Mouse (Mus musculus) bone marrow macrophage, adult 2 months (primary cell): ENCODE measurements around the gene Plekhg1. TPM values are rescaled to one million over a fixed set of nuclear protein-coding genes. Genes with fewer than 3 reads are reported as not detected.

Experiments
- H3K27ac ChIP-seq: 2 replicates; pipeline ENCODE4 v1.5.1; 2012; ENCODE audit warnings: low read depth, low read length; ENCODE audit not compliant: insufficient read depth
- H3K4me1 ChIP-seq: 2 replicates; pipeline ENCODE4 v1.6.1; 2012; ENCODE audit warnings: low read length; ENCODE audit not compliant: control insufficient read depth, insufficient read depth
- H3K4me3 ChIP-seq: 2 replicates; pipeline ENCODE4 v1.5.1; 2012; ENCODE audit warnings: mild to moderate bottlenecking, low read length, moderate library complexity; ENCODE audit not compliant: insufficient read depth
- CTCF ChIP-seq: IDR thresholded peaks from 2 replicates; pipeline ENCODE4 v1.5.1; 2012; ENCODE audit warnings: low read depth, mild to moderate bottlenecking, low read length, moderate library complexity
- POLR2A ChIP-seq: IDR thresholded peaks from 2 replicates; pipeline ENCODE4 v1.6.1; 2012; ENCODE audit warnings: mild to moderate bottlenecking, low read depth, low read length, borderline replicate concordance
- polyA plus RNA-seq: library from polyadenylated mRNA; stranded (reverse); fragments of >200 nt; gene quantifications from 2 replicates; pipeline ENCODE4 v1.2.4, GENCODE M21; 2012; ENCODE audit not compliant: missing spikeins, insufficient read depth, insufficient read length

Plekhg1 gene
- polyA plus RNA-seq, 1 experiment, result 5.5 TPM

DNA sequence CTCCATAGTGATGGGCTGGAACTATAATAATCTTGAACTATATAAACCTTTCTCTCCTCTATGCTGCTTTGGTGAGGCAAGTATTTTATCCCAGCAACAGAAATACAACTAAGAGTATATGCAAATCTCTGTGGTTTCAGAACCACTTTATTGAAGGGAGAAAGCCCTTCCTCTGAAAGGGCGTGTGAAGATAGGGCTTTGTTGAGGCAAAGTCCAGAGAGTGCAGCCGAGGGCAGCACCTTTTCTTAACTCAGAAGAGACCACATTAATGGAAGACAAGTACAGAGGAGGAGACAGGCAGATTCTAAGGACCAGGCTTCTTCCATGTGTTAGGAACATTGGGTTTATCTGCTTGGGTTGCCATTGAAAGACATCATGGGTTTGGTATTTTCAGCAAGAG is 36.6 kb downstream of the Plekhg1 start:
- Histone ChIP-seq H3K27ac (no peak overlapping the region), H3K4me1 (no peaks in the 10 kb centered on the region), H3K4me3 (no peak overlapping the region)
- no peak for TF ChIP-seq CTCF
- TF ChIP-seq POLR2A, result no peak

GRCm38 (mm10) chr10:3785362-3785761 is 45.2 kb downstream of the Plekhg1 start:
- Histone ChIP-seq H3K27ac (no peak overlapping the region), H3K4me1 (no peaks in the 10 kb centered on the region), H3K4me3 (no peak overlapping the region)
- no peak for TF ChIP-seq CTCF
- TF ChIP-seq POLR2A, result no peak

GRCm38 (mm10) chr10:3786531-3786930 is 46.4 kb downstream of the Plekhg1 start:
- TF ChIP-seq POLR2A (no peak), CTCF (no peak)
- H3K4me1 ChIP-seq, result peaks cover 4% of the 10 kb centered on the region; the same call in 1 of the 2 replicates
- no peak overlapping the region for H3K4me3 ChIP-seq
- no peak overlapping the region for H3K27ac ChIP-seq

DNA sequence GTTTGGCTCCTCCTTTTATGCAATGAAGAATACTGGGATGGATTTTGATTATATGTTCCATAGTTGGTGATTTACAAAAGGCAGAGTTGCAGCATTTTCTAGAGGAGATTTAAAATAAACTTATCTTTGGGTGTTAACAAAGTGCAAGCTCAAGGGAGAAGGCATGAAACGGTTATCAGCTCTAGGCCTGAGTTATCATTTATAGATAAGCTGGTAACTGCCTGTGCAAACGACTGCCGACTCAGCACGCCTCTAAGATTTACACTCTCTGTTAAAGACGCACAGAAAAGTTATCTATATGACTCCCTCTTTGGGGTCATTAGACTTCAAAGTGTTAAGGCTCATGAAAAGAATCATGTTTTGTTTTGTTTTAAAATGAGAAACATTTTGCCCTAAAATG is 46.8 kb downstream of the Plekhg1 start:
- H3K4me3 ChIP-seq, result no peak overlapping the region
- TF ChIP-seq CTCF (no peak), POLR2A (no peak)
- no peak overlapping the region for H3K27ac ChIP-seq
- peaks cover 4% of the 10 kb centered on the region; the same call in 1 of the 2 replicates for H3K4me1 ChIP-seq

GRCm38 (mm10) chr10:3793825-3794224 is 53.7 kb downstream of the Plekhg1 start:
- Histone ChIP-seq H3K27ac (no peak overlapping the region), H3K4me1 (peaks cover 6% of the 10 kb centered on the region), H3K4me3 (no peak overlapping the region)
- TF ChIP-seq CTCF, result no peak
- no peak for TF ChIP-seq POLR2A

DNA sequence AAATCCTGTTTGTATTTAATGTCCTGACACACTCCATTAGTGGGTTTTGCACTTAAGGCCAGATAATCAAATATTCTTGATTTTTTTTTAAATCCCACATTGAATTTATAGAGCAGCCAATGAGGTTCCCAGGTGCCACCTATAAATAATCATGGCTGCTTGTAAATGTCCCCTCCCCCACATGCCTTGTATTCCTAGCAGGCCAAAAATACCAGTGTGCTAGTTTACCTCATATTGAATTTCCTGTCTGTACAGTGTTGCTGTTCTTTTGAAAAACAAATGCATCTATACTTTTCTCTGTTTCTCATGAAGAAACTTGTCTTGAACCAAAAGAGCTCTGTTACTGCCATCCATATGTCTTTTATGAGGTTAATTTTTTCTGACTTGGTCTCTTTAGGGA is 59.3 kb downstream of the Plekhg1 start:
- H3K4me1 ChIP-seq, result peaks cover 2% of the 10 kb centered on the region; the same call in 1 of the 2 replicates
- no peak overlapping the region for H3K27ac ChIP-seq
- no peak overlapping the region for H3K4me3 ChIP-seq
- TF ChIP-seq CTCF, result no peak
- no peak for TF ChIP-seq POLR2A

DNA sequence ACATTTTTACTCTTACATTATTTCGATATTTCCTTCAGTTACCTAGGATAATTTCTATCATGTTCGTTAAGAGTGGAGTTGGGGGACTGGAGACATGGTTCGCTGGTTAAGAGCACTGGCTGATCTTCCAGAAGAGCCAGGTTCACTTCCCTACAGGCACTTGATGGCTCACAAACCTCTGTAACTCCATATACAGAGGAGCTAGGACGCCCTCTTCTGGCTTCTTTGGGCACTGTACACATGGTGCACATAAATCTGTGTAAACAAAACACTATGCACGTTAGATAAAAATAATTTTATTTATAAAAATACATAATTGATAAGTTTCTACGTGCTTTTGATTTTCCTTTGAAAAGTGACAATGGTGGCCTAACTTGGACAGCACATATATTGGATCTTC is 61.1 kb downstream of the Plekhg1 start:
- H3K4me1 ChIP-seq, result peaks cover 2% of the 10 kb centered on the region; the same call in 1 of the 2 replicates
- TF ChIP-seq POLR2A, result no peak
- no peak for TF ChIP-seq CTCF
- H3K4me3 ChIP-seq, result no peak overlapping the region
- H3K27ac ChIP-seq, result no peak overlapping the region

DNA sequence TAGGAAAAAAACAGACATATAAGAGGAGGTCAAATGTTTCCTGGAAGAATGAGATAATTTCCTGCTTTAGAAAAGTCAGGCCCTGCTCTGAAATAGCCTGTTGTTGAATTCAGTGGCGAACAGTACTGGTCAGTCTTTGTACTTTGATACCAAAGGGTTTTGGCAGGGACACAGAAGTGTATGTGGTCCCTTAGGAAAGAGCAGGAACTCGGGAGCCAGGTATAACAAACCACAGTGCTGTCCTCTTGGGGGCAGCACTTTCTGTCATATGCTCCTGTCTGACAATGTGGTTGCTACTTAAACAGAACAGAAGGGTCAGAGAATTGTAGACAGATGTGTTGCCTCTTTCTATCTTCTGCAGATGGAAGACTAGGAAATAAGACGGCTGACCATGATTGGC is 65.2 kb downstream of the Plekhg1 start:
- TF ChIP-seq CTCF, result no peak
- TF ChIP-seq POLR2A, result no peak

DNA sequence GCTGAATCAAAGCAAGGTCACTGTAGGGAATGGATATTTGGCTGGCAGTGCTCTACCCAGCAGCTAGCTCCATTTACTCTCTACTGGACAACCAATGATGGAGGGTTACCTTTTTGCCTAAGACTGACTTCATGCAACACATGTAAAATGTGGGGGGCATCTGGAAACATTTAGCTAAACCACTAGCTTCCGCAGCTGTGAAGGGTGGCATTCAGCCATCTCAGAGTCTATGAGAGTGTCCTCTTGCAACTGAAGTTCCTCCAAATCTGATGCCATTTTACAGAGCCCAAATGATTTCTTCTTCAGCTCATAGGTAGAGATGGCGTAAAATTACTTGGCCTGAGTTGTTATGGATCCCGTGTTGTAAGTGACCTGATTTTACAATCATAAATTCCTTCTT is 67.8 kb downstream of the Plekhg1 start:
- Histone ChIP-seq H3K27ac (no peak overlapping the region), H3K4me3 (no peak overlapping the region), H3K4me1 (no peaks in the 10 kb centered on the region)
- TF ChIP-seq CTCF (no peak), POLR2A (no peak)

More for the DNA sequence above, 65.2 kb downstream of the Plekhg1 start:
- Histone ChIP-seq H3K4me1 (no peaks in the 10 kb centered on the region), H3K27ac (no peak overlapping the region), H3K4me3 (no peak overlapping the region)

GRCm38 (mm10) chr10:3810476-3811273 is 70.5 kb downstream of the Plekhg1 start:
- TF ChIP-seq CTCF (no peak), POLR2A (no peak)
- Histone ChIP-seq H3K27ac (no peak overlapping the region), H3K4me3 (no peak overlapping the region), H3K4me1 (no peaks in the 10 kb centered on the region)

- TF ChIP-seq POLR2A (no peak), CTCF (no peak)
- H3K4me3 ChIP-seq, result no peak overlapping the region
- H3K27ac ChIP-seq, result no peak overlapping the region
- H3K4me1 ChIP-seq, result no peaks in the 10 kb centered on the region
Observed at GRCm38 (mm10) chr10:3818940-3819701, 79.0 kb downstream of the Plekhg1 start.
